Mouse (Mus musculus) cerebellum, adult 8-10 months (tissue): Measurements from ENCODE around the gene Sccpdh.
"Not testable (repeated sequence)": the region's sequence is repeated elsewhere in the genome, so short reads cannot be mapped to it uniquely, and the experiment has no call there.

ENCODE experiments used
- DNase-seq: peaks from one replicate; pipeline ENCODE4 v3.0.0; 2022

Sccpdh gene

DNA sequence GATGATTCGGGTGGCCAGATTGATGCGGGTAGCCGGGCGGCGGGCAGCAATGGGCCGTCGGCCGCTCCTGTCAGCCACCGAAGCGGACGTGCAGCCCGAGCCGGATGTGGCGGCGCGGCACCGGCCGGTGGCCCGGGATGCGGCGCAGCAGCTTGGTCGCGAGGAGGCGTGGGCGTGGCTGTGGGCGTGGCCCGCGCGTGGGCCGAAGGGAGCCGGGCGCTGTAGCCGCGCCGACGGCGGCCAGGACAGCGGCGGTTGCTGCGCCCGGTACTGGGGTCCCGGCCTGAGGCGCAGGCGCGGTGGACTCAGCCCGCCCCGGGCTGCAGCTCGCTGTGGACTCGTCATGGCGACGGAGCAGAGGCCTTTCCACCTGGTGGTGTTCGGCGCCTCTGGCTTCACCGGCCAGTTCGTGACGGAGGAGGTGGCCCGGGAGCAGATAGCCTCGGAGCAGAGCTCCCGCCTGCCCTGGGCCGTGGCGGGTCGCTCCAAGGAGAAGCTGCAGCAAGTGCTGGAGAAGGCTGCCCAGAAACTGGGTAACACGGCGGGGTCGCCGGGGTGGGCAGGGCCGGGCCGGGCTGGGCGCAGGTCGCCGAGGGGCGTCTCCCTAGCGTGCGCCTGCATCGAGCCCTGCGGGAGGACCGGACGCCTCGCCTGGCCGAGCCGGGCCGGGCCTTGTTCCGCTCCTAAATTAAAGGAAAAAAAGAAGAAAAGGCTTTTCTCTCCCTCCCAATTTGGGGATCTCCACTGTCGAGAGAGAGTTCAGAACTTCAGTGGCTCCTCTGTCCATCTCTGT, at the start of gene Sccpdh:
Gene Sccpdh (plus strand): TSS at position 198 of the 793 bp plus-strand sequence.
- DNase-seq: peak; percentile 80

- DNase-seq: no peak
Measured at GRCm38 (mm10) chr1:179622665-179623064, 45.3 kb upstream of the Sccpdh start.

DNA sequence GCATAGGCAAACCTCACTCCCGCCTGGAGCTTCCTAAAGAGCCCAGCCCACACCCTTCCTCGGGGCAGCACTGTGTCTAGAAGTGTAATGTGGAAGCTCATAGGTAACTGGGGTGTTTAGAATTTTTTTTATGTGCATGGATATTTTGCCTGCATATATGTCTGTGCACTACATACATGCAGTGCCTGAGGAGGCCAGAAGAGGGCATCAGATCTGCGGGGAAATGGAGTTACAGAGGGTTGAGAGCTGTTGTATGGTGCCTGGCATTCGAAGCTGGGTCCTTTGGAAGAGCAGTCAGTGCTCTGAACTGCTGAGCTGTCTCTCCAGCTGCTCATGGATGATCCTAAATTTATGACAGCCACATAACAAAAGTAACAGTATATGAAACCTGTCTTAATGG, 44.4 kb upstream of the Sccpdh start:
- DNase-seq: peak; percentile 38

- peak; percentile 69 for DNase-seq
Measured at GRCm38 (mm10) chr1:179624354-179624753, 43.7 kb upstream of the Sccpdh start.

- no peak for DNase-seq
Measured at GRCm38 (mm10) chr1:179627855-179628254, 40.2 kb upstream of the Sccpdh start.

- DNase-seq: no peak
Measured at GRCm38 (mm10) chr1:179628438-179629106, 39.4 kb upstream of the Sccpdh start.

GRCm38 (mm10) chr1:179629276-179629675, 38.7 kb upstream of the Sccpdh start:
- no peak for DNase-seq

DNA sequence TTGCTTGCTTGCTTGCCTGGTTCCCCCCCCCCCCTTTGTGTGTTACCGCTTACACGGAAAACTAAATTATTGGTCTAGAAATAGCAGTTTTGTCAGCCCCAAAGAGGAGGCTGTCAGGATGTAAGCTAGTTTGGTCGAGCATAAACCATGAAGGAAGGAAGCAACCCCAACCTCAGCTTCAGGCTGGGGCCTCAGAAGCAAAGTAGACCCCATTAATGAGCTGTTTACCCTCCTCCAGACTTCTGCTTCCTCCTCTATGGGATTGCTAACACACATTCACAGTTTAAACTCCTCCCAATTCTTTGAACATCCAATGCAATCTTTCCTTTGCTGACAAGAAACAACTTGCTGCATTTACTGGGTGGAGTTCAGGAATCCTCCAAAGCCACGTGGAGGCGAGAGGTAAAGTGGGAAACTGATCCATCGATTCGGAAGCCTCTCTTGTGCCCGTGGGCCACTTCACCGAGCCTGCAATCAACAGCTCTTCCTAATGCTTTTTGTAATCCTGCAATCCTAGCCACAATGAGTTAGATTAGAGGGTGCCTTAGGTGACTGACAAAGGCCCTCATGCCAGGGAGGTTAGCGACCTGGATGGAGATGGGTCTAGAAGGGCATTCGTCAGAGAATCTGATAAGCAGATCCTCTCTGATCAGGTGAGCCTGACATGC, 35.1 kb upstream of the Sccpdh start:
- DNase-seq: no peak

GRCm38 (mm10) chr1:179633414-179633752, 34.6 kb upstream of the Sccpdh start:
- no peak for DNase-seq

- DNase-seq: no peak
Measured at GRCm38 (mm10) chr1:179634159-179634558, 33.9 kb upstream of the Sccpdh start.

GRCm38 (mm10) chr1:179642726-179643125, 25.3 kb upstream of the Sccpdh start:
- no peak for DNase-seq

- no peak for DNase-seq
Measured at GRCm38 (mm10) chr1:179644151-179644550, 23.9 kb upstream of the Sccpdh start.

- DNase-seq: peak; percentile 83
Measured at GRCm38 (mm10) chr1:179645101-179645979, 22.7 kb upstream of the Sccpdh start.

DNA sequence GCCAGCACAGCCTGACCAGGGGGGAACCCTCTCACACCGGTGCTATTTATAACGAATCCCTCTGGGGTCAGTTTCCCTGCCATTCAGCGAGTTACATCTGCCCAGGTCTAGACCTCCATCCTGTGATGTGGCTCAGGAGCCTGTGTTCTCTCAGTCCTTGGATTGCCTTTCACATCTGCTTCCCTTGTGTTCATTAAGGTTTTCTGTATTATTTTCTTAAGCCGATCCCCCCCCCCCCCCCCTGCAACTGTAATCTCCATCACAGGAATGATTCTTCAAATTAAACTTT, 22.1 kb upstream of the Sccpdh start:
- no peak for DNase-seq

DNA sequence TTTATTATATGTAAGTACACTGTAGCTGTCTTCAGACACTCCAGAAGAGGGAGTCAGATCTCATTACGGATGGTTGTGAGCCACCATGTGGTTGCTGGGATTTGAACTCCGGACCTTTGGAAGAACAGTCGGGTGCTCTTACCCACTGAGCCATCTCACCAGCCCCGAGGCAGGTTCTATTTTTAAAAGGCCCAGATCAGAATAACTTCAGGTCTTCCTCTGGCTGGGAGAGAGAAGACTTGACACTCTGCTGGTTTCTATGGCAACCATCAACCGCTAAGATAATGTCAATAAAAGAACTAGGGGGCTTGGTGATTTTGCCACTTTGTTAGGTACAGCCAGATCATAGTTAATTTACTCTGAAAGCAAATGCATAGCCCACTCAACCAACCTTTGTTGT, 19.3 kb upstream of the Sccpdh start:
- DNase-seq: not testable (repeated sequence)

DNA sequence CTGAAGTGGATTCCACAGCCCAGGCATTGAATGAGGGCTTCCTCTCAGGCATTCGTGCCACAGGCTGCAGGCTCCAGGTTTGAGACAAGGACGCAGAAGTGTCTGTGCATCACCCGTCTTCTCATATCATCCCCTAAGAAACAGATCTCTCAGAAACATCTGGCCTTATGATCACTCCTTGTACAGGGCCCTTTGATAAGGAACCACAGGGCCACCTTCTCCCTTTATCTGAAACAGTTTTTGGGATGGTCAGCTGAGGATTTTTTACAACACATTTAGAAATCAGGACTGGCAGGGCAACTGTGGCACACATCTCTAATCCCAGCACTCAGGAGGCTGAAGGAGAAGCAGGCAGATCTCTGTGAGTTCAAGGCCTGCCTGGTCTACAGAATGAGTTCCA, 18.7 kb upstream of the Sccpdh start:
- DNase-seq: no peak

- DNase-seq: no peak
Measured at GRCm38 (mm10) chr1:179650284-179650683, 17.7 kb upstream of the Sccpdh start.

GRCm38 (mm10) chr1:179651224-179651623, 16.8 kb upstream of the Sccpdh start:
- DNase-seq: no peak

DNA sequence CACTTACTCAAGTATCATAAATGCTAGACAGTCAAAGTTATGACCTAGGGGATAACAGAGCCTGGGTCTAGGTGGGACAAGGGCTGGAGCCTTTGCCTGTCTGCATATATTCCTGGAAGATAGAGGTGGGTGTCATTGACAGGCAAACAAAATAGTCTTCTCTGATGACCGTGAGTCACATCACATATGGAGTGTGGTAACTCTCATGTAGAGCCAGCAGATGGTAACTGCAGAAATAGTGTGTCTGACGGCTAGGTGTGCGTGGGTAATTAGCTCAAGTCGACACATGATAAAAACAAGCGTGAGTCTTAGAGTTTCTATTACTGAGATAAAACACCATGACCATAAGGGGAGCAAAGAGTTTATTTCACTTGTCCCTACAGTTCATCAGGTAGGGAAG, 4.9 kb upstream of the Sccpdh start:
- DNase-seq: no peak

GRCm38 (mm10) chr1:179664309-179664930, 3.6 kb upstream of the Sccpdh start:
- DNase-seq: no peak

DNA sequence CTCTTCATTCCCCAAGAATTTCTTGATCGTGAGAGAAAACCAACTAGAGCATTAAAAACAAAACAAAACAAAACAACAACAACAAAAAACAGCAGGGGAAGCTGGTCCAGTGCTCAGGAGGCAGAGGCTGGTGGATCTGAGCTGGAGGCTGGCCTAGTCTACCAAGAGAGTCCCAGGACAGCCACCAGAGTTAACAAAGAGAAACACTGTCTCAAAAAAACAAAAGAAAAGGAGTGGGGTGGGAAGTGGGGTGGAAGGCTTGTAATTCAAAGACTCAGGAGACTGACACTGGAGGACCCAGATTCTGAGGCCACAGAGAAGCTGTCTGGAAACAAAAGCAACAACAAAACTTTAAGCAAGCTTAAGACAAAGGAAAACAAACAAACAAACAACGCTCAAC, 1.0 kb upstream of the Sccpdh start:
- DNase-seq: no peak

DNA sequence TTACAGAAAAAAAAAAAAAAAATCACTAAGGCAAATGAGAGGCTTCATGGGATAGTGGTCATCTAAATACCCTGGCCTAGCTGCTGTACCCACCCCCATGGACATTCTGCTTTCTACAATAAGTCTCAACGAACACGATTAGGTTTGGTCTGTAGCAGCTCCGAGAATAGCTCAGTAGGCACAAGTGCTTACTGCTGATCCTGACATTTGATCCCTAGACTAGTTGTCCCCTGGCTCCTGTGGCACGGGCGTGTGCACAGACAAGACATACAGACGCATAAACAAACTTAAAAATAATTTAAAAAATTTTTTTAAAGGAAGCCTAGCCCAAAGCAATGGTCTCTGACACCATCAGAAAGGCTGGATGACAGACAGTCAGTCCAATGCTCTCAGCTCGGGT, 560 bp upstream of the Sccpdh start:
- no peak for DNase-seq
